Mouse (Mus musculus) ES-Bruce4 (cell line): ENCODE results near the gene Gm10282.

ENCODE experiments used
- CTCF ChIP-seq: IDR thresholded peaks from one replicate; pipeline ENCODE4 v1.8.1; 2011; ENCODE audit warnings: low read depth, low read length
- EP300 ChIP-seq: IDR thresholded peaks from 2 replicates; pipeline ENCODE4 v1.6.1; 2011; ENCODE audit warnings: low read depth, low read length; ENCODE audit not compliant: insufficient read depth
- POLR2A ChIP-seq: IDR thresholded peaks from one replicate; pipeline ENCODE4 v1.8.1; 2011; ENCODE audit warnings: low read length; ENCODE audit not compliant: insufficient read depth

DNA sequence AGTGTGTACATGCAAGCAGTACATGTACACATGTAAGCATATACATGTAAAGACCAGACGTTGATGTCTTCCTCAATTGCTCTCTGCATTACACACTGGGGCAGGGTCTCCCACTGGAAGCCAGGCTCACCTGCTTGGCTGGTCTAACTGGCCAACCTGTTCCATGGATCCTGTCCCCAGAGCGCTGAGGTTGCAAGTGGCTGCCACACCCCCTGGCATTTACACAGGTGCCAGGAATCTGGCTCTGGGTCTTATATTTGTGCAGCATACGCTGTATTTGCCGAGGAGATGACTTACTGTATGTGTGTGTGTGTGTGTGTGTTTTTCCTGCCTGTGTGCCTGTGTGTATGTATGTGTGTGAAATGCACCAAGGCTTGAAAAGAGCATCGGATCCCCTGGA lies 1.9 kb upstream of the Gm10282 start:
- TF ChIP-seq CTCF (no peak), POLR2A (no peak), EP300 (no peak)
